Mouse (Mus musculus) G1E-ER4 (cell line): ENCODE measurements around the gene Brip1. TPM values are rescaled to one million over a fixed set of nuclear protein-coding genes. Genes with fewer than 3 reads are reported as not detected.

Source experiments
- GATA1 ChIP-seq: IDR thresholded peaks from one replicate; pipeline ENCODE4 v1.8.0; 2012; ENCODE audit warnings: low read length, inconsistent platforms
- polyA plus RNA-seq: library from polyadenylated mRNA; stranded (reverse); fragments of >175 nt; gene quantifications from 2 replicates; pipeline ENCODE4 v1.2.3, GENCODE M21; 2012

The Brip1 gene
- polyA plus RNA-seq, result 0.33 and 0.86 TPM in 2 replicates

DNA sequence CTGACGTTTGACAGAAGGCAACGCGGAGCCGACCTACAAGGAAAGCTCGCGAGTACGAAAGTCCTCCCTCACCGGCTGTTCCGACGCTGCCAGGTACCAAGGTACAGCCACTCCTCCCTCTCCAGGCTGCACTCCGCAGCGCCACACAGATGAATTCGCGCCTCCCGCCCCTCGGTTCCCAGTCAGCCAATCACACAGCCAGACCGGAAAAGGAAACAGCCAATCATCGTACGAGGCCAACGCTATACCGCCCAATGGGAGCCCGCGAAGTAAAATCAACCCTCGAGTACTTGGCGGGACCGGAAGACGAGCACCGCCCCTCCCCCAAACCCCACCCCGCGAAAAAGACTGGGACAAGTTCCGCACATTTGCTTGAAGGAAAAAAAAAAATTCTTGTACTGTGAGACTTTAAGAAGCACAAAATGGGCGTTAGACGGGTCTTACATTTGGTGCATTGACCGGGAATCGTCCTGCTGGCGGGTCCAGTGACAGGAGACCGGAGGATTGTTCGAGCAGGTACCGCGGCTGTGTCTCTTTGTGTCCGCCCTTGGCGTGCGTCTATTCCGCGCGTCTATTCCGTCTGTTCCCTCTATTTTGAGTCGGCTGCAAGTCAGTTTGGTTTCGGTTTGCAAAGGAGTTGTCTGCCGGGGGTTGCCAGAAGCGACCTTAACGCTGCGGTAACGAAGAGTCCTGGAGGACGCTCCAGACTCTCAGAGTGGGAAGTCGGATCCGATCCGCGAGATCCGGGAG, at the start of gene Brip1:
Gene Brip1, minus strand, starts transcription at position 157 of the 750 bp plus-strand sequence.
- TF ChIP-seq GATA1, result no peak

DNA sequence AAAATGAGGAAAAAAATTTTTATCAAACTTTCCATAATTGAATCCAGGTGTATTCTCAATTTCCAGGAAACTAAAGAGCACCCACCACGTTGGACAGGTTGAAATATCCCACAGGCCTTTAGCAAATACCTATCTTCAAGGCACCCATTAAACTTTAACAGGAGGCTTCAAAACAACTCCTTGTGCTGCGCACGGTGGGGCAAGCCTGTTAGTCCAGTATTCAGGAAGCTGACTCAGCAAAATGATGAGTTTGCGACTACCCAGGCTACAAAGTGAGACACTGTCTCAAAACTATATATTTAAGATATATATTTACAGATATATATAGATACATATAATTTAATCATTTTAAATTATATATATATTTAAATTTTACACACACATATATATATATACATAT, 31.5 kb upstream of the Brip1 start:
- TF ChIP-seq GATA1, result no peak

DNA sequence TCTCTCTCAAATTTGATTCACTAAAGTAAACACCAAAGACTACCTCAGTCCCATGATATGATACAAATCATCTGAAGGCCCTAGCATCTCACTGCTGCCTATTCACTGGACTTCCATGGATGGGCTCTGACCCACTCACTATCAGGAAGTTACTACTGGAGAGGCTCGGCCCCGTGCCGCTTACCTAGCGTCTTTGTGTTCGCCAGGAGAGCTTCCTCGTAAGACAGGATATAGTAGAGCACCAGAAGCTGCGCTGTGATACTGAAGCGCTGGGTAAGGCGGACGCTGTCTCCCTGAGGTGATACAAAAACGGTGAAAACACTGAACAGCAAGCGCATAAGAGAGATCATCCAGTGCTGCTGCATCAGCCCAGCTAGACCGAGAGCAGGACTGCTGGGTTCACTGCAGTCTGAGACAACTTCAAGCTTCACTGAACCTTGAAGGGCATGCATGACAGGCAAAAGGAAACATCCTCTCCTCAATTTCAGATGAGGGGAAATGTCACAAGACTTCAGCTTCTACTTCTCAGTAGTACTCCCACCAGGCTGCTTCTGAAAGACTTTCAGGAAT, 30.9 kb upstream of the Brip1 start:
- no peak for TF ChIP-seq GATA1

DNA sequence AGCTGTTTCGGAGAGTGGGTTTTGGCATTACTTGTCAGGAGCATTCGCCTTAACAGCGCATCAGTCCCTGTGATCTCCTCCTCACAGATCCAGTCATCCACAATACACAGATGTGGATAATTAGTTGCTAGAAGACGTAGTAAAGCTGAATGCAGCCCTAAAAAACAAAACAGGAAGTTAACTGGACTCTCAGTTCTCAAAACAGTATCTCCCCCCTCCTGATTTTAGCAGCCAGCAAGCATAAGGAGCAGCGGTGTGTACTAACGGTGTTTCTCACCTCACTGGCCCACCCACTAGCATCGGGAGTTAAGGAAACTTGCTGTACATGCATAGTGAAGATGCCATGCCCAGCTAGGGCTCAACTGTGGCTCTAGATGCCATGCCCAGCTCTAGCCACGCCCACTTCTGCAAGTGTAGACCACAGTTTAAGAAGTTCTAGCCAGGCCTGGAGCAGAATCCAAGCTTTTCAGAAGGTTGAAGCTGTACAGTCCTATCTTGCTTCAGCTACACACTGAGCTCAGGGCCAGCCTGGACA, 25.7 kb upstream of the Brip1 start:
- no peak for TF ChIP-seq GATA1

DNA sequence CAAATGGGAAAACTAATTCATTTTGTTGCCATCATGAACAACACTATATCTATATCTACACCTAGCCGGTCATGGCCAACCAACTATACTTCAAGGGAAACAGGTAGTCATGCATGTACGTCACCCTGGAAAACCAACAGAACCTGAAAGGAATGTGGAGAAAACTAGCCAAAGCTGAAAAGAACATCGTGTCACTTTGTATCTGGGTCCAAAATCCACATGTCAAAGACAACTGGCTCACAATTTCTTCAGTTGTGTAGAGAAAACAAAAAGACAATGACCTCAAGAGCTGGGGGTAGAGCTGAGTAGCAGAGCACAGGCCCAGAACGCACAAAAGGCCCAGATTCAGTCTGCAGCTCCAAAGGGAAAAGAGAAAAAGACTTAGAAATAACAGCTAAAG, 24.8 kb upstream of the Brip1 start:
- TF ChIP-seq GATA1, result no peak

DNA sequence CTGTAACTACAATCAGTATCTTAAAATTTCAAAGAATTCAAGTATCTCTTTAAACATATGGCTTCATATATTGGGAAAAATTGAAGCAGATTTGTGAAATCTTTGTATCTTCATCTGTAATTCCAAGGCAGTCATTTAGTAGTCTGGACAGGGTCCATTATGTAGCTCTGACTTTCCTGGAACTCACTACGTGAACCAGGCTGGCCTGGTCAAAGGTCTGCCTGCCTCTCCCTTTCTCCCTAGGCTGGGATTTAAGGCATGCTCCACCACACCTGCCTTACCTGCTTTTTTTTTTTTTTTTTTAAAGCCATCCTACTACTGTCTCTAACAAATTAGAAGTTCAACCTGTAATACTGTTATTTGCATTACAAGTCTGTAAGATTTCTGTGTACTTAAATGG, 10.8 kb upstream of the Brip1 start:
- no peak for TF ChIP-seq GATA1

DNA sequence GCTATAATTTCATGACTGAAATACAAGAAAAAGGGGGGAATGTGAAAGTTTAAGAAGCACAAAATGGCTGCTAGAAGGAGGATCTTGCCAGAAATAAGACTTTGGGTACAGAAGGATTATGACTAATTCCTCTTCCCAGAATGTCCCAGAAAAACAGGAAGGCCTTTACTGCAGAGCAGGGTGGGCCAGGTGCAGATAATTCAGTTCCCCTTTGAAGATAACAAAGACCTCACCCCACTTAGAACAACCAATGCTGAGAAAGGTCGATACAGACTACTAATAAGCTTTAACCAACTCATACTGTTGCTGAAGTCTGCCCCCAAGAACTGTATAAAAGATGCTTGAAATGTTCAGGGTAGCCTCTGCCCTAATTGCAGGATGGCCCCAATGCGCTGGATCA, 8.1 kb upstream of the Brip1 start:
- TF ChIP-seq GATA1, result no peak

DNA sequence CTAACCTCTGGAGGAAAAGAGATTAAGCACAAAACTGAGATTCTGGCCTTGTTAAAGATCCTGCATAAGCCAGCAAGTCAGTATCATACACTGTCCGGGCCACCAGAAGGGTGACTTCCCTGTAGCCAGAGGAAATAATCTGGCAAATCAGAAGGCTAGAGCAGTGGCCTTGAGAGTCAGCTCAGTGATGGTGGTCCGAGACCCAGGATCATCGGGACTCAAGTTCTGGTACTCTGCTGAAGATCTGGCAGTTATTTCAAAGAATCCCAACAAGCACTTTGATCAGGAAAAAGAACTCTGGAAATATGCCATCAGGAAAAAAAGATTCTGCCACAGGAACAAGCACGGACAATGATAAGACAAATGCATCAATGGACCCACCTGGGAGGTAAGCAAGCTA, 4.9 kb upstream of the Brip1 start:
- TF ChIP-seq GATA1, result no peak

DNA sequence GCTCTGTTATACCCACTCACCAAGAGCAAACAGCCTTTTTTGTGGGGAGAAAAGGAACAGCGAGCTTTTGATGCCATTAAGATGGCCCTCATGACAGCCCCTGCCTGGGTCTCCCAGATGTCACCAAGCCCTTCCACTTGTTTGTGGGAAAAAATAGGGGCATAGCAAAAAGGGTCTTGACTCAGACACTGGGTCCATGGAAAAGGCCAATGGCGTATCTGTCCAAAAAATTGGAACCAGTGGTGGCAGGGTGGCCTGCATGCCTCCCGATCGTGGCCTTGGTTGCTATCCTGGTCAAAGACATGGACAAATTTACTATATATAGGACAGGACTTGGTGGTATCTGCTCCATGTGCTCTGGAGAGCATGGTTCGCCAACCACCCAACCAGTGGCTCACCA, 4.0 kb upstream of the Brip1 start:
- no peak for TF ChIP-seq GATA1

DNA sequence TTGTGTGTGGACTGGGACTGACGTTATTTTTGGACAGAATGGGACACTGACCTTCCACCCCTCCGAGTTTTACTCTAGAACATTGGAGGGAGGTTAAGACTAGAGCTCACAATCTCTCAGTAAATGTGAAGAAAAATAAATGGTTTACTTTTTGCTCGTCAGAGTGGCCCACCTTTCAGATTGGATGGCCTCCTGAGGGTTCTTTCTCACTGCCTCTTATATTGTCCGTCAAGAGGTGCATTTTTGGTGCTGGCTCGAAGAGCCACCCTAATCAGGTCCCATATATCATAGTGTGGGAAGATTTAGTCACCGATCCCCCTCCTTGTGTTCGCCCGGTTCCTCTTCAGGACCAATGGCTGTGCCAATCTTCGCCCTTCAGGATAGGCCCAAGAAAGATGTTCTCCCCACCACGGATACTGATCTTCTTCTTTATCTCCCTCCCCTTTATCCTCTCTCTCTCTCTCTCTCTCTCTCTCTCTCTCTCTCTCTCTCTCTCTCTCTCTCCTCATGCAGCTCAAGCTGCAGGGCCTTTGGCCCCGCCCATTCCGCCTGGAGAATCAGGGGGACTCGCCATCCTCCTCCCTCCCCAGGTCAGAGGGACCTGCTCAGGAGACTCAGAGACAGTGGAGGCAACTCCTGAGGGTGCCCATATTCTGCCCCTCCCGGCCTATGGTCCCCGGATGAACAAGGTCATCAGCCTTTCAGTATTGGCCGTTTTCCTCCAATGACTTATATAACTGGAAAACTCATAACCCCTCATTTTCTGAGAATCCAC, 1.1 kb upstream of the Brip1 start:
- TF ChIP-seq GATA1, result no peak

DNA sequence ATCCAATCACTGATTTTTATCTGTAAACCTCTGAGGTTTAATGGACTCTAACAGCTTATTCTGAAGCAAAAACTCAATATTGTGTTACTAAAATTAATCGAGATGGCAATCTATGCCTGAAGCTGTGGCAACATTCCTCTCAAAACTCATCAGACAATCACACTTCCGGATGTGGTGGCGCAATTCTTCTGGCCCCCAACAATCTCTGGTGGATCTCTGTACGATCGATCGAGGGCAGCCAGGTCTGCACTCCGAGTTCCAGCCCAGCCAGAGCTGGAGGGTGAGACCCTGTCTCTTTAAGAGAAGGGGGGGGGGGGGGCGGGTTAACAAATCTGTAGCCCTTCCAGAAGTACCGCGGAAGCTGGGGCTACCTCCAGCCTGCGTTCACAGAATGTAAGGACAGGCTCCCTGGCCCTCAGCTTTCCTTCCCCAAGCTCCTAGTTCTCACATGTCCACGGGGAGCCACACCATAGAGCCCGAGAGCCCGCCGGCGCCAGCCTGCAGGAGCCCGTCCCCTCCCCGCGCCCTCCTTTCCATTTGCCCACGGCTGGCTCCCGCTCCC, 452 bp downstream of the Brip1 start:
- TF ChIP-seq GATA1, result no peak

DNA sequence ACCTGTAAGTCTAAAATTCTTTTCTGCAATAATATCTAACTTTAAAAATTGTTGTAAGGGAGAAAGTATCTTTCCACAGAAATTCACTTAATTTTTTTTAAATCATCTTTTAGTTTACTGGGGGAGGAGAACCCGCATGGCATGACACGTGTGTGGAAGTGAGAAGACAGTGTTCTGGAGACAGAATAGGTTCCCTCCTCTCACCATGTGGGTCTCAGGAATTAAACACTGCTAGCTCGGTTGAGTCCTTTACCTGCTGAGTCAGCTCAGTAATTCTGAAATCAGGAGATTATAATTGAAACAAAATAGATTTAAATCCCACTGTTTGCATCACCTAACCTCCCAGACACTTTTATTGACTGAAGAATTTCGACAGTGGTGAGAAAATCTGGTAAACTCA, 1.3 kb downstream of the Brip1 start:
- no peak for TF ChIP-seq GATA1

DNA sequence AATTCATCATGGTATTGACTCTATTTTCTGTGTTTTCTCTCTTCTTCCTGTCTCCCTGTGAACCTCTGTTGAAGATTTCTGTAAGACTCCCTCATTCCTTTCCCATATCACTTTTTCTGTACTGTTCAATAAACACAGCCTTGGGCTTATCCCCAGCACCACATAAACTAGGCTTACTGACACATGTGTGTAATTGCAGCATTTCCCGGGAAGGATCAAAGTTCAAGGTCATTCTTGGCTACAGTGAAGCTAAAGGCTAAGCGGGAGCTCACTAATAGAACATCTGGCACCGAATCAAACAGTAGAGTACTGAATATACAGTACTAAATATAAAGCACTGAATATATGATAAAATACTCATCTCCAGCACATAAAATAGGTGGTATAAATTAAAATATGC, 25.2 kb downstream of the Brip1 start:
- no peak for TF ChIP-seq GATA1

DNA sequence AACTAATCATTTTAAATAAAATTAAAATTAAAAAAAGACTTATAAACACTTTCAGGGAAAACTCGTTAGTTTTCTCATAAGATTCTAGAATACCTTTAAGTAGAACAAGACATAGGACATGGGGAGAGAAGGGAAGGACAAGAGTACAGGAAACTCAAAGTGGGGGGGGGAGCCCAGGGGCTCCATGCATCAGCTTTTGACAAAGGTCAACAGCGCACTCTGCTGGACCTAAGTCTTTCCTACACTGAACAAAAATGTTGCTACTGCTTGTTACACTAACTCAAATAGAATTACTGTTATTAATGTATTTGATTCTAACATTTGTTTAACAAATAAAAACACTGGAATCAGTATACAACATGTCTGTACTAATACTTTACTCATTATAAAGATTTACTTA, 26.8 kb downstream of the Brip1 start:
- no peak for TF ChIP-seq GATA1

DNA sequence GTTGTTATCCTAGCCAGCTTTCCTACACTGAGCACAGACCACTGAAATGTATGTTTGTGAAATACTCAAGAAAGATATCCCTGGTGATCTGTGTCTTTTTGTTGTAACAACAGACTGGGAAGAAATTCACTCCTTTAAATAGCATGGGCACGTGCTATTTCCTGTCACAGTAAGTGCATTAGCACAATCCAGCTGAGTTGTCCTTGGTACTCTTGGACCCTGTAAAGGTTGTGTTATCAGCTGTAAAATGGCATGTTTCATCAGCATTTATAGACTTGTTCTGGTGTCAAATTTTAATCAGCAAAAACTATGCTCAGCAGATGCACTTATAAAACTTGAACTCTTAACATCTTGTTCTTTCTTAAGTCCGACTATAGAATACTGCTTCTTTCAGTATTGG, 30.2 kb downstream of the Brip1 start:
- no peak for TF ChIP-seq GATA1

DNA sequence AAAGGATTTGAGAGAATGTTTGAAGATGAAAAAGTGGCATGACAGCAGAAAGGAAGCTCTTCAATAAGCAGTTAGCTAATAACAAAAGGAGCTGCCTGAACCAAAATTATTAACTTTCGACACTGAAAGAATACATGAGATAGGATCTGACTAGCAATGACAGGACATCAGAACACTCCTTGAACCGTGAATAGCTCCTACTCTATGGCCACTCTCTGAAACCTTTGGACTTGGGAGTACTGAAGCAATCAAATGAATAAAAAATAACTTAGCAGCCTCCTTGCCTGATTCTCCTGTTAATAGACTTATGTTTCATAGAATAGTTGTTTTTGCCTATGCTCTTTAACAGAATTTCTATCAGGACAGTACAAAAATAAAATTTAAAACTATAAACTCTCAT, 40.7 kb downstream of the Brip1 start:
- TF ChIP-seq GATA1, result no peak
